Mouse (Mus musculus) forebrain, embryonic 10.5 days (tissue): ENCODE data around the gene Fuca1. TPM values are rescaled to one million over a fixed set of nuclear protein-coding genes. Genes with fewer than 3 reads are reported as not detected.
A peak's percentile ranks its signal among the peaks of the same experiment; 100 is the strongest.

Experiments used
- DNase-seq: peaks from one replicate; pipeline ENCODE4 v3.0.0-alpha.2; 2017; ENCODE audit warnings: low spot score; ENCODE audit errors: extremely low spot score
- H3K27ac ChIP-seq: fragments of 300-500 bp; sonication (generic); 2 replicates; pipeline ENCODE4 v1.5.1; 2016; ENCODE audit warnings: mild to moderate bottlenecking
- H3K27me3 ChIP-seq: fragments of 300-500 bp; sonication (generic); 2 replicates; pipeline ENCODE4 v1.6.1; 2016; ENCODE audit warnings: mild to moderate bottlenecking; ENCODE audit not compliant: poor library complexity, severe bottlenecking
- H3K36me3 ChIP-seq: fragments of 300-500 bp; sonication (generic); replicated peaks from 2 replicates; pipeline ENCODE4 v1.6.1; 2016; ENCODE audit warnings: mild to moderate bottlenecking, moderate library complexity
- H3K4me1 ChIP-seq: fragments of 300-500 bp; sonication (generic); 2 replicates; pipeline ENCODE4 v1.6.1; 2016
- H3K4me3 ChIP-seq: fragments of 300-500 bp; sonication (generic); 2 replicates; pipeline ENCODE4 v1.5.1; 2016; ENCODE audit warnings: mild to moderate bottlenecking, moderate library complexity
- H3K9me3 ChIP-seq: fragments of 300-500 bp; sonication (generic); 2 replicates; pipeline ENCODE4 v1.6.1; 2016; ENCODE audit warnings: mild to moderate bottlenecking, moderate library complexity
- WGBS: fragments of 180-500 bp; shearing (Covaris S2); methylation state at CpG from one replicate; pipeline ENCODE4 v1.1.7; 2016; 5-methylcytosine and 5-hydroxymethylcytosine counted together
- polyA plus RNA-seq: library from polyadenylated mRNA; unstranded; fragments of >200 nt; fragmentation: Nextera tagmentation; extraction: Ambion mirVana; gene quantifications from 2 replicates; pipeline ENCODE4 v1.2.1, GENCODE M21; 2016

The Fuca1 gene
- polyA plus RNA-seq, 1 experiment from 2014 or later = 52.4 TPM

DNA sequence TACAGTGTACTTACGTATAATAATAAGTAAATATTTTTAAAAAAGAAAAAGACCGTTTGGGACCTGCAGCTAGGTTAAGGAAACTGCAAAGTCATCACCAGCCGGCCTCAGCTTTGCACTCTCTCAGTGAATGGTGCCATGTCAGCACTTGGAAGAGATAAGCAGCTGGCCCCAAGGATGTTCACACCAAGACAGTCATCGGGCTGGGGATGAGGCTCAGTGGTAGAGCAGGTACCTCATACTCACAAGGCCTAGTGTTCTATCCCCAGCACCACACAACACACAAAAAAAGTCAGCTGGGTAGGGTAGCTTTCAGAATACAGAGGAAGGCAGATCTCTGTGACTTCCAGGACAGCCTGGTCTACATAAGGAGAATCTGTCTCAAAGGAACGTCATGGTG is 64.7 kb downstream of the Fuca1 start:
- WGBS = 90% methylated on average over 5 of the region's 5 CpGs
- DNase-seq = no peak
- Histone ChIP-seq H3K4me1 (peaks cover 30% of the 10 kb centered on the region), H3K27me3 (no peaks in the 10 kb centered on the region), H3K4me3 (peak overlapping the region; percentile 99; the same call in 1 of the 2 replicates), H3K36me3 (peaks cover 53% of the 10 kb centered on the region), H3K9me3 (no peaks in the 10 kb centered on the region), H3K27ac (no peak overlapping the region)

- no peaks in the 10 kb centered on the region for H3K9me3 ChIP-seq
- 0 out of 2 replicates have a peak overlapping the region, but pooled peaks have one; percentile 94 for H3K27ac ChIP-seq
- H3K27me3 ChIP-seq = no peaks in the 10 kb centered on the region
- peaks cover 30% of the 10 kb centered on the region for H3K4me1 ChIP-seq
- no peak for DNase-seq
- 92% methylated on average over 7 of the region's 7 CpGs for WGBS
- peaks cover 47% of the 10 kb centered on the region for H3K36me3 ChIP-seq
- H3K4me3 ChIP-seq = peak overlapping the region; percentile 99
Measured at GRCm38 (mm10) chr4:135985769-135986168, 65.2 kb downstream of the Fuca1 start.

- H3K9me3 ChIP-seq = no peaks in the 10 kb centered on the region
- H3K27me3 ChIP-seq = no peaks in the 10 kb centered on the region
- no peak for DNase-seq
- H3K36me3 ChIP-seq = peaks cover 41% of the 10 kb centered on the region
- H3K4me3 ChIP-seq = peak overlapping the region; percentile 99
- H3K27ac ChIP-seq = peak overlapping the region; percentile 94
- 10% methylated on average over 23 of the region's 23 CpGs for WGBS
- peaks cover 30% of the 10 kb centered on the region for H3K4me1 ChIP-seq
Measured at GRCm38 (mm10) chr4:135986301-135986942, 65.9 kb downstream of the Fuca1 start.

- peak; percentile 89 for DNase-seq
- peaks cover 30% of the 10 kb centered on the region for H3K4me1 ChIP-seq
- H3K27ac ChIP-seq = peak within 1 kb of the TSS; percentile 94
- no peaks in the 10 kb centered on the region for H3K27me3 ChIP-seq
- H3K9me3 ChIP-seq = no peaks in the 10 kb centered on the region
- peaks cover 34% of the 10 kb centered on the region for H3K36me3 ChIP-seq
- peak within 1 kb of the TSS; percentile 99 for H3K4me3 ChIP-seq
- WGBS = under 1% methylated on average over 80 of the region's 81 CpGs
Measured at GRCm38 (mm10) chr4:135986943-135987710, 66.6 kb downstream of the Fuca1 start, which contains the start of gene Pithd1. TSS of gene Pithd1 (minus strand) at chr4:135987264.

- Histone ChIP-seq H3K36me3 (peaks cover 28% of the 10 kb centered on the region), H3K9me3 (no peaks in the 10 kb centered on the region), H3K27me3 (no peaks in the 10 kb centered on the region), H3K4me1 (peaks cover 30% of the 10 kb centered on the region), H3K4me3 (peak overlapping the region; percentile 99), H3K27ac (peak overlapping the region; percentile 94)
- DNase-seq = no peak
- WGBS = 71% methylated on average over 9 of the region's 9 CpGs
Measured at GRCm38 (mm10) chr4:135987714-135988113, 67.2 kb downstream of the Fuca1 start.

Other genes with a start within 250 kb of the Fuca1 start
- 0.37 and 0.61 TPM in 2 replicates for gene Ifnlr1, start 234.4 kb upstream of the Fuca1 start, polyA plus RNA-seq
- gene Il22ra1, start 192.6 kb upstream of the Fuca1 start, polyA plus RNA-seq = not detected in 2 replicates
- 0.09 TPM in 1 of 2 replicates, not detected in the other for gene Myom3, start 161.0 kb upstream of the Fuca1 start, polyA plus RNA-seq
- 383 and 421 TPM in 2 replicates for gene Srsf10, start 65.0 kb upstream of the Fuca1 start, polyA plus RNA-seq
- 205 and 219 TPM in 2 replicates for gene Pnrc2, start 46.9 kb upstream of the Fuca1 start, polyA plus RNA-seq
- gene Cnr2, start 25.3 kb upstream of the Fuca1 start, polyA plus RNA-seq = 0.30 and 0.48 TPM in 2 replicates
- gene Hmgcl, start 25.7 kb downstream of the Fuca1 start, polyA plus RNA-seq = 65.0 and 65.4 TPM in 2 replicates
- 39.7 and 41.0 TPM in 2 replicates for gene Gale, start 43.0 kb downstream of the Fuca1 start, polyA plus RNA-seq
- 204 and 210 TPM in 2 replicates for gene Lypla2, start 51.9 kb downstream of the Fuca1 start, polyA plus RNA-seq
- gene Pithd1, start 66.5 kb downstream of the Fuca1 start, polyA plus RNA-seq = 73.6 and 75.8 TPM in 2 replicates
- 35.2 and 36.7 TPM in 2 replicates for gene Eloa, start 101.0 kb downstream of the Fuca1 start, polyA plus RNA-seq
- gene Rpl11, start 132.7 kb downstream of the Fuca1 start, polyA plus RNA-seq = 485 and 525 TPM in 2 replicates
- gene Id3, start 222.8 kb downstream of the Fuca1 start, polyA plus RNA-seq = 488 and 529 TPM in 2 replicates